Mouse (Mus musculus) liver, adult 2 months (tissue): ENCODE data around the gene Ebp. TPM values are rescaled to one million over a fixed set of nuclear protein-coding genes. Genes with fewer than 3 reads are reported as not detected.
A peak's percentile ranks its signal among the peaks of the same experiment; 100 is the strongest.

Source experiments
- DNase-seq: peaks from one replicate; pipeline ENCODE4 v3.0.0-alpha.2; 2011; ENCODE audit warnings: low read depth, low spot score; ENCODE audit errors: extremely low read depth
- H3K27ac ChIP-seq: fragments of 200-500 bp; replicated peaks from 2 replicates; pipeline ENCODE4 v1.5.1; 2012; ENCODE audit warnings: low read depth, mild to moderate bottlenecking, control low read depth, inconsistent platforms, low read length; ENCODE audit not compliant: insufficient read depth
- H3K27me3 ChIP-seq: fragments of 200-500 bp; 2 replicates; pipeline ENCODE4 v1.6.1; 2012; ENCODE audit warnings: mild to moderate bottlenecking, moderate library complexity, low read length, inconsistent platforms; ENCODE audit not compliant: control insufficient read depth, insufficient read depth
- H3K36me3 ChIP-seq: fragments of 200-500 bp; 2 replicates; pipeline ENCODE4 v1.6.1; 2012; ENCODE audit warnings: low read length, inconsistent platforms; ENCODE audit not compliant: control insufficient read depth, insufficient read depth
- H3K4me1 ChIP-seq: fragments of 200-500 bp; 2 replicates; pipeline ENCODE4 v1.6.1; 2011; ENCODE audit warnings: low read length; ENCODE audit not compliant: control insufficient read depth, insufficient read depth
- H3K4me3 ChIP-seq: fragments of 200-500 bp; 2 replicates; pipeline ENCODE4 v1.5.1; 2011; ENCODE audit warnings: low read depth, mild to moderate bottlenecking, control low read depth, low read length, moderate library complexity; ENCODE audit not compliant: insufficient read depth
- H3K79me2 ChIP-seq: fragments of 200-500 bp; 2 replicates; pipeline ENCODE4 v1.6.1; 2012; ENCODE audit warnings: inconsistent platforms, mild to moderate bottlenecking, low read length, moderate library complexity; ENCODE audit not compliant: control insufficient read depth, insufficient read depth
- H3K9ac ChIP-seq: fragments of 200-500 bp; 2 replicates; pipeline ENCODE4 v1.6.1; 2012; ENCODE audit warnings: low read depth, mild to moderate bottlenecking, control low read depth, inconsistent platforms, low read length
- CTCF ChIP-seq: fragments of 200-500 bp; IDR thresholded peaks from 2 replicates; pipeline ENCODE4 v1.5.1; 2011; ENCODE audit warnings: low read depth, low read length, control low read depth
- POLR2A ChIP-seq: fragments of 200-500 bp; IDR thresholded peaks from 2 replicates; pipeline ENCODE4 v1.6.1; 2011; ENCODE audit warnings: low read length, control low read depth; ENCODE audit not compliant: insufficient read depth; ENCODE audit errors: extremely low read depth
- WGBS: fragments of 180-500 bp; shearing (Covaris S2); methylation state at CpG from one replicate; pipeline ENCODE4 v1.1.7; 2018; 5-methylcytosine and 5-hydroxymethylcytosine counted together
- polyA plus RNA-seq: library from polyadenylated mRNA; depleted of rRNA; stranded (reverse); fragments of >200 nt; gene quantifications from 2 replicates; pipeline ENCODE4 v1.2.3, GENCODE M21; 2012
- total RNA-seq: library from RNA; depleted of rRNA; stranded (reverse); fragments of >200 nt; gene quantifications from 2 replicates; pipeline ENCODE4 v1.2.3, GENCODE M21; 2014

Gene Ebp
- total and polyA plus RNA-seq, 2 experiments: 243 to 605 TPM

- H3K4me1 ChIP-seq: peaks cover 12% of the 10 kb centered on the region
- no peak for TF ChIP-seq CTCF
- TF ChIP-seq POLR2A: no peak
- WGBS: 84% methylated on average over 5 of the region's 5 CpGs
- H3K27ac ChIP-seq: no peak overlapping the region
- H3K9ac ChIP-seq: no peak overlapping the region
- no peak overlapping the region for H3K4me3 ChIP-seq
- no peaks in the 10 kb centered on the region for H3K27me3 ChIP-seq
- no peak for DNase-seq
- peaks cover 3% of the 10 kb centered on the region; the same call in 1 of the 2 replicates for H3K36me3 ChIP-seq
- no peaks in the 10 kb centered on the region; the same call in 1 of the 2 replicates for H3K79me2 ChIP-seq
These were observed 13.7 kb downstream of the Ebp start for GRCm38 (mm10) chrX:8179646-8180045.

GRCm38 (mm10) chrX:8178871-8179270 lies 14.4 kb downstream of the Ebp start:
- H3K27ac ChIP-seq: peak overlapping the region; percentile 42; the same call in 1 of the 2 replicates
- TF ChIP-seq CTCF (no peak), POLR2A (no peak)
- no peak overlapping the region for H3K9ac ChIP-seq
- no peaks in the 10 kb centered on the region for H3K27me3 ChIP-seq
- peaks cover 14% of the 10 kb centered on the region for H3K4me1 ChIP-seq
- WGBS: 17% methylated on average over 2 of the region's 2 CpGs
- DNase-seq: peak; percentile 93
- H3K4me3 ChIP-seq: no peak overlapping the region
- no peaks in the 10 kb centered on the region; the same call in 1 of the 2 replicates for H3K79me2 ChIP-seq
- H3K36me3 ChIP-seq: no peaks in the 10 kb centered on the region

- no peaks in the 10 kb centered on the region for H3K27me3 ChIP-seq
- peak within 1 kb of the TSS; percentile 74 for H3K27ac ChIP-seq
- H3K79me2 ChIP-seq: no peaks in the 10 kb centered on the region; the same call in 1 of the 2 replicates
- peak; percentile 86 for DNase-seq
- H3K9ac ChIP-seq: peak within 1 kb of the TSS; percentile 82
- WGBS: under 1% methylated on average over 53 of the region's 56 CpGs
- TF ChIP-seq CTCF: peak; percentile 38
- TF ChIP-seq POLR2A: 0 out of 2 replicates have a peak, but pooled peaks have one; percentile 11
- H3K36me3 ChIP-seq: no peaks in the 10 kb centered on the region
- H3K4me3 ChIP-seq: peak within 1 kb of the TSS; percentile 81
- H3K4me1 ChIP-seq: peaks cover 8% of the 10 kb centered on the region
These were observed 17.6 kb downstream of the Ebp start, which contains the start of gene Tbc1d25 for GRCm38 (mm10) chrX:8175504-8176385. Gene Tbc1d25, minus strand, starts transcription at chrX:8176181.

- DNase-seq: no peak
- H3K36me3 ChIP-seq: no peaks in the 10 kb centered on the region
- no peaks in the 10 kb centered on the region; the same call in 1 of the 2 replicates for H3K79me2 ChIP-seq
- H3K27me3 ChIP-seq: no peaks in the 10 kb centered on the region
- WGBS: 0% methylated on average over 4 of the region's 4 CpGs
- H3K27ac ChIP-seq: peak overlapping the region; percentile 66
- no peak for TF ChIP-seq POLR2A
- TF ChIP-seq CTCF: no peak
- peaks cover 8% of the 10 kb centered on the region for H3K4me1 ChIP-seq
- peak overlapping the region; percentile 81; the same call in 1 of the 2 replicates for H3K4me3 ChIP-seq
- H3K9ac ChIP-seq: peak overlapping the region; percentile 82
These were observed 18.2 kb downstream of the Ebp start for GRCm38 (mm10) chrX:8175169-8175503.

GRCm38 (mm10) chrX:8167716-8168647 lies 25.3 kb downstream of the Ebp start:
- TF ChIP-seq CTCF (no peak), POLR2A (no peak)
- Histone ChIP-seq H3K9ac (no peak overlapping the region), H3K4me3 (no peak overlapping the region), H3K27me3 (no peaks in the 10 kb centered on the region), H3K4me1 (no peaks in the 10 kb centered on the region), H3K36me3 (no peaks in the 10 kb centered on the region), H3K79me2 (no peaks in the 10 kb centered on the region; the same call in 1 of the 2 replicates), H3K27ac (no peak overlapping the region)
- 89% methylated on average over 10 of the region's 10 CpGs for WGBS
- no peak for DNase-seq
